In the genomic region with DNA sequence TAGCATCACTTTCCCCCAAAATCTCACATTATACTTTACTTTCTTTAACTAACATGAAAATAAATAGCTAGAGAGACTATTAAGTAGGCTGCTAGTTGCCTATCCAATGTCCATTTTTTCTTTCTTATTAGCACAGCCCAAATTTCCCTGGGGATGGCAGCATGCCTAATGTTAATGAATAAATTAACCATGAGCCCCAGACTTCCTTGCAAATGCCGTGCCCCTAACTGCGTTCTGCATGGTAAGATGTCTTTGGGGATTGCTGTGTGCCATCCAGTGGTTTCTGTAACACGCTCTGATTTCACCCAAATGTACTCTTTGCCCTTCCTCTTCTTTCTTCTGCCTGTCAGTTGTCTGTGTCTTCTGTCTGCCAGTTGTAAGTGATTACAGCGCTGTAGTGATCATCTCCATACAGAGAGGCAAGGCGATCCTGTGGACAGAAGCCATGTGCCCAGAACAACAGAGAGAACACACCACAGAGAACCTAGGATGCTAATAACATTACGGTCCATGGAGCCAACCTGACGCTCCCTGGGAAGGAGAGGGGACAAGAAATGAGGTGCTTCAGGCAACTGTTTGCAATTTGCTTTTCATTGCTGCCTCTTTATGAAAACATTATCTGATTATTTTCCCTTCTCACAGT, we compare ENCODE assay signal across 22 mouse cellular contexts.
DNase-seq lines count a peak whose midpoint lies in the region; ATAC-seq and TF ChIP-seq lines count a peak whose summit lies in the region.
"Had no signal": no experiment of that assay in that cellular context is flagged by ENCODE, and none has a peak within 500 bp of the region (broad histone marks: within the 10 kb centered on the region; RNA-seq: fewer than 3 reads in every experiment).

No protein-coding gene starts in this region.

- no peak for TF ChIP-seq POLR2A in brain, embryonic 14.5 days (IDR thresholded peaks at IDR 0.05; ENCODE audit: borderline replicate concordance, extremely low read depth, insufficient read depth, insufficient read length, poor library complexity, severe bottlenecking)

- TF ChIP-seq CTCF in layer of hippocampus, adult 2 months (conservative IDR thresholded peaks at IDR 0.05) = no peak
- no peak for TF ChIP-seq CTCF in brain, embryonic 14.5 days (IDR thresholded peaks at IDR 0.05; ENCODE audit: borderline replicate concordance, extremely low read depth, insufficient read depth, insufficient read length)
- no peak for TF ChIP-seq CTCF in midbrain, postnatal 0 days (IDR thresholded peaks at IDR 0.05)

- H3K9me3 ChIP-seq in midbrain, postnatal 0 days (ENCODE audit: low read length) = no peaks in the 10 kb centered on the region
- H3K9me3 ChIP-seq in intestine, embryonic 16.5 days (ENCODE audit: control insufficient read depth, low read length) = no peaks in the 10 kb centered on the region
- H3K9me3 ChIP-seq: embryonic facial prominence, embryonic 10.5 days; limb, embryonic 10.5 days; liver, embryonic 12.5 days had no signal

- no peaks in the 10 kb centered on the region for H3K4me1 ChIP-seq in midbrain, postnatal 0 days (ENCODE audit: insufficient read depth, low read length)
- H3K4me1 ChIP-seq in intestine, embryonic 16.5 days (ENCODE audit: control insufficient read depth, insufficient read depth, low read length) = no peaks in the 10 kb centered on the region
- H3K4me1 ChIP-seq: liver, embryonic 12.5 days had no signal

- no peak overlapping the region for H3K9ac ChIP-seq in midbrain, postnatal 0 days (replicated peaks; ENCODE audit: low read length, poor library complexity, severe bottlenecking)
- H3K9ac ChIP-seq in intestine, embryonic 16.5 days (ENCODE audit: low read depth, low read length) = no peak overlapping the region
- H3K9ac ChIP-seq: forebrain, postnatal 0 days; liver, embryonic 12.5 days; lung, embryonic 14.5 days had no signal

- H3K27me3 ChIP-seq in midbrain, postnatal 0 days (ENCODE audit: insufficient read depth, low read length) = no peaks in the 10 kb centered on the region
- H3K27me3 ChIP-seq in intestine, embryonic 16.5 days (replicated peaks; ENCODE audit: control insufficient read depth, insufficient read depth, low read length) = no peaks in the 10 kb centered on the region
- H3K27me3 ChIP-seq: liver, embryonic 12.5 days had no signal

- peak overlapping the region; percentile 20; the same call in 1 of the 2 replicates for H3K27ac ChIP-seq in layer of hippocampus, adult 2 months
- H3K27ac ChIP-seq in midbrain, postnatal 0 days (ENCODE audit: low read depth, low read length) = no peak overlapping the region
- H3K27ac ChIP-seq in intestine, embryonic 16.5 days (ENCODE audit: low read length) = no peak overlapping the region
- H3K27ac ChIP-seq: embryonic facial prominence, embryonic 10.5 days; limb, embryonic 10.5 days; liver, embryonic 12.5 days had no signal

- no peak overlapping the region for H3K4me3 ChIP-seq in layer of hippocampus, adult 2 months
- no peak overlapping the region for H3K4me3 ChIP-seq in midbrain, postnatal 0 days (ENCODE audit: low read depth, low read length)
- no peak overlapping the region for H3K4me3 ChIP-seq in intestine, embryonic 16.5 days (ENCODE audit: low read length)
- H3K4me3 ChIP-seq: embryonic facial prominence, embryonic 10.5 days; gastrocnemius, adult 2 months; limb, embryonic 10.5 days; liver, embryonic 12.5 days had no signal

- no peaks in the 10 kb centered on the region for H3K36me3 ChIP-seq in midbrain, postnatal 0 days (ENCODE audit: insufficient read depth, low read length)
- H3K36me3 ChIP-seq in intestine, embryonic 16.5 days (ENCODE audit: control insufficient read depth, insufficient read depth, low read length) = no peaks in the 10 kb centered on the region
- H3K36me3 ChIP-seq: embryonic facial prominence, embryonic 10.5 days; limb, embryonic 10.5 days; liver, embryonic 12.5 days had no signal

- peak; percentile 36 to 41 for DNase-seq in cerebellum, adult 18-20 months
- no peak for DNase-seq in cerebellum, adult 11-12 months
- DNase-seq in layer of hippocampus, adult 2 months (ENCODE audit: low spot score in 2 of 2) = no peak
- DNase-seq in layer of hippocampus, postnatal 10 days (ENCODE audit: low spot score in 2 of 2) = no peak
- peak; percentile 76 for DNase-seq in brain, embryonic 14.5 days (ENCODE audit: low read depth)
- DNase-seq in midbrain, postnatal 0 days (ENCODE audit: low spot score) = peak; percentile 57
- DNase-seq: adrenal gland, adult 8-10 months; forebrain, postnatal 0 days; gastrocnemius, adult 2 months; heart, adult 18-20 months; heart, postnatal 10 days; lung, postnatal 4 days; retina, postnatal 1 day; right cerebral cortex, postnatal 4 days; thymus, postnatal 4 days had no signal

- 39% methylated on average over 7 of the region's 7 CpGs for WGBS in midbrain, postnatal 0 days
- WGBS in intestine, embryonic 16.5 days = 73% methylated on average over 7 of the region's 7 CpGs

- ATAC-seq in midbrain, postnatal 0 days (ENCODE audit: low FRiP score) = no peak
- ATAC-seq in megakaryocyte, adult 5-6 weeks (ENCODE audit: poor library complexity, severe bottlenecking) = no peak
- ATAC-seq in intestine, embryonic 16.5 days = no peak
- ATAC-seq: forebrain, postnatal 0 days; inflammation-experienced regulatory T-cells, adult 6 months; liver, embryonic 12.5 days had no signal

- no peak overlapping the region for H3K4me2 ChIP-seq in midbrain, postnatal 0 days (ENCODE audit: low read depth, low read length, poor library complexity, severe bottlenecking)
- H3K4me2 ChIP-seq in intestine, embryonic 16.5 days (ENCODE audit: low read depth, low read length) = no peak overlapping the region
- H3K4me2 ChIP-seq: liver, embryonic 12.5 days; lung, embryonic 14.5 days had no signal

Comparison
In these comparisons a context has a peak if more than half of its experiments do, and no peak if none do; other contexts are left out.
1. DNase-seq: peak in cerebellum, adult 18-20 months (2 of 2), brain, embryonic 14.5 days (single experiment) and midbrain, postnatal 0 days (single experiment); none in cerebellum, adult 11-12 months (single experiment), layer of hippocampus, adult 2 months (0 of 2) and layer of hippocampus, postnatal 10 days (0 of 2).